Mouse (Mus musculus) MEL (cell line): Measurements from ENCODE around the gene Mrnip. TPM values are rescaled to one million over a fixed set of nuclear protein-coding genes. Genes with fewer than 3 reads are reported as not detected.

ENCODE experiments used
- DNase-seq: peaks from one replicate; pipeline ENCODE4 v3.0.0; 2011; ENCODE audit warnings: low read depth, low spot score
- H3K27ac ChIP-seq: 2 replicates; pipeline ENCODE4 v1.5.1; 2012; ENCODE audit warnings: low read depth, mild to moderate bottlenecking, control low read depth, low read length, moderate library complexity; ENCODE audit not compliant: control insufficient read depth
- H3K27me3 ChIP-seq, 2 experiments: fragments of 150-350 bp in 1 of 2; sonication (generic) in 1 of 2; 2 replicates each; pipeline ENCODE4 v1.6.1; 2012; ENCODE audit warnings: low read length in 2 of 2, mild to moderate bottlenecking in 2 of 2, improper control_type of control experiment in 1 of 2, moderate library complexity in 1 of 2; ENCODE audit not compliant: insufficient read depth in 2 of 2, control insufficient read depth in 1 of 2
- H3K36me3 ChIP-seq, 2 experiments: 2 replicates each; pipeline ENCODE4 v1.6.1; 2012 to 2014; ENCODE audit warnings: low read length in 2 of 2, improper control_type of control experiment in 1 of 2, inconsistent platforms in 1 of 2, mild to moderate bottlenecking in 1 of 2; ENCODE audit not compliant: insufficient read depth in 2 of 2, control insufficient read depth in 1 of 2
- H3K4me1 ChIP-seq, 2 experiments: fragments of 150-350 bp in 1 of 2; sonication (generic) in 1 of 2; 2 replicates each; pipeline ENCODE4 v1.6.1; 2012; ENCODE audit warnings: low read length in 2 of 2, improper control_type of control experiment in 1 of 2, mild to moderate bottlenecking in 1 of 2; ENCODE audit not compliant: insufficient read depth in 2 of 2, control insufficient read depth in 1 of 2
- H3K4me3 ChIP-seq, 2 experiments: fragments of 150-350 bp in 1 of 2; sonication (generic) in 1 of 2; 2 replicates each; pipeline ENCODE4 v1.5.1; 2012; ENCODE audit warnings: low read depth in 2 of 2, low read length in 2 of 2, mild to moderate bottlenecking in 2 of 2, moderate library complexity in 2 of 2, control low read depth in 1 of 2, improper control_type of control experiment in 1 of 2; ENCODE audit not compliant: control insufficient read depth in 1 of 2, insufficient read depth in 1 of 2
- H3K79me2 ChIP-seq: 2 replicates; pipeline ENCODE4 v1.6.1; 2012; ENCODE audit warnings: mild to moderate bottlenecking, low read length, moderate library complexity; ENCODE audit not compliant: control insufficient read depth, poor library complexity, insufficient read depth
- H3K9ac ChIP-seq: 2 replicates; pipeline ENCODE4 v1.6.1; 2012; ENCODE audit warnings: low read depth, mild to moderate bottlenecking, control low read depth, low read length, moderate library complexity; ENCODE audit not compliant: control insufficient read depth, poor library complexity, severe bottlenecking
- H3K9me3 ChIP-seq: fragments of 150-350 bp; sonication (generic); replicated peaks from 2 replicates; pipeline ENCODE4 v1.6.1; 2012; ENCODE audit warnings: mild to moderate bottlenecking, low read length, improper control_type of control experiment, moderate library complexity; ENCODE audit not compliant: insufficient read depth
- CHD2 ChIP-seq: IDR thresholded peaks from 2 replicates; pipeline ENCODE4 v1.6.1; 2011; ENCODE audit warnings: low read length, improper control_type of control experiment
- ELF1 ChIP-seq: IDR thresholded peaks from 2 replicates; pipeline ENCODE4 v1.6.1; 2014; ENCODE audit warnings: low read depth, mild to moderate bottlenecking, inconsistent platforms, low read length, improper control_type of control experiment, moderate library complexity
- ETS1 ChIP-seq: IDR thresholded peaks from 2 replicates; pipeline ENCODE4 v1.6.1; 2012; ENCODE audit warnings: low read depth, mild to moderate bottlenecking, inconsistent platforms, low read length, improper control_type of control experiment, moderate library complexity
- GABPA ChIP-seq: IDR thresholded peaks from 2 replicates; pipeline ENCODE4 v1.6.1; 2012; ENCODE audit warnings: low read depth, mild to moderate bottlenecking, inconsistent platforms, low read length, improper control_type of control experiment, moderate library complexity
- MAZ ChIP-seq: IDR thresholded peaks from 2 replicates; pipeline ENCODE4 v1.6.1; 2012; ENCODE audit warnings: low read depth, mild to moderate bottlenecking, inconsistent platforms, low read length, improper control_type of control experiment
- MXI1 ChIP-seq: IDR thresholded peaks from 2 replicates; pipeline ENCODE4 v1.6.1; 2011; ENCODE audit warnings: mild to moderate bottlenecking, low read depth, low read length, improper control_type of control experiment
- MYC ChIP-seq: IDR thresholded peaks from 2 replicates; pipeline ENCODE4 v1.6.1; 2011; ENCODE audit warnings: low read depth, mild to moderate bottlenecking, low read length, improper control_type of control experiment, moderate library complexity
- NRF1 ChIP-seq: IDR thresholded peaks from 2 replicates; pipeline ENCODE4 v1.6.1; 2014; ENCODE audit warnings: low read depth, mild to moderate bottlenecking, inconsistent platforms, low read length, improper control_type of control experiment, moderate library complexity; ENCODE audit not compliant: poor library complexity, insufficient read depth, severe bottlenecking
- POLR2AphosphoS5 ChIP-seq: IDR thresholded peaks from 2 replicates; pipeline ENCODE4 v1.6.1; 2012; ENCODE audit warnings: low read depth, borderline replicate concordance, mild to moderate bottlenecking, inconsistent platforms, low read length, moderate library complexity, mixed read lengths
- RCOR1 ChIP-seq: IDR thresholded peaks from 2 replicates; pipeline ENCODE4 v1.6.1; 2012; ENCODE audit warnings: low read depth, mild to moderate bottlenecking, inconsistent platforms, low read length, improper control_type of control experiment
- SIN3A ChIP-seq: IDR thresholded peaks from 2 replicates; pipeline ENCODE4 v1.6.1; 2012; ENCODE audit warnings: low read length, improper control_type of control experiment, inconsistent platforms
- TCF12 ChIP-seq: IDR thresholded peaks from 2 replicates; pipeline ENCODE4 v1.6.1; 2014; ENCODE audit warnings: low read depth, mild to moderate bottlenecking, inconsistent platforms, low read length, improper control_type of control experiment, moderate library complexity
- UBTF ChIP-seq: IDR thresholded peaks from 2 replicates; pipeline ENCODE4 v1.6.1; 2012; ENCODE audit warnings: low read depth, mild to moderate bottlenecking, inconsistent platforms, low read length, improper control_type of control experiment, moderate library complexity, borderline replicate concordance; ENCODE audit not compliant: insufficient read depth
- USF1 ChIP-seq: IDR thresholded peaks from 2 replicates; pipeline ENCODE4 v1.6.1; 2014; ENCODE audit warnings: low read depth, mild to moderate bottlenecking, inconsistent platforms, low read length, improper control_type of control experiment, moderate library complexity
- ZNF384 ChIP-seq: IDR thresholded peaks from 2 replicates; pipeline ENCODE4 v1.6.1; 2012; ENCODE audit warnings: low read depth, mild to moderate bottlenecking, inconsistent platforms, low read length, improper control_type of control experiment
- polyA plus RNA-seq, 2 experiments: library from polyadenylated mRNA; stranded (reverse) in 1 of 2; unstranded in 1 of 2; fragments of >175 nt in 1 of 2; fragments of >200 nt in 1 of 2; gene quantifications; 2 replicates each; pipeline versions ENCODE4 v1.2.1 to v1.2.4; 2012; ENCODE audit warnings: low replicate concordance in 2 of 2, low read depth in 1 of 2; ENCODE audit not compliant: insufficient read length in 2 of 2, insufficient read depth in 1 of 2, missing spikeins in 1 of 2
- total RNA-seq: library from RNA; depleted of rRNA; stranded (reverse); fragments of 300-350 nt; gene quantifications from 2 replicates; pipeline ENCODE4 v1.2.3, GENCODE M21; 2012

The Mrnip gene
- total and polyA plus RNA-seq, 3 experiments, result 8.6 to 10.6 TPM; not detected in 1

GRCm38 (mm10) chr11:50224671-50225530, 50.7 kb downstream of the Mrnip start (continued):
- TF ChIP-seq UBTF (peak; percentile 85), RCOR1 (peak; percentile 10; the same call in 1 of the 2 replicates), ZNF384 (no peak), GABPA (no peak)

- Histone ChIP-seq H3K27ac (peak overlapping the region; percentile 42), H3K4me3 (peak overlapping the region; percentile 81 to 91), H3K27me3 (no peaks in the 10 kb centered on the region), H3K36me3 (peaks cover 0 to 12% of the 10 kb centered on the region in 2 experiments; a peak in 2 of 4 replicates), H3K79me2 (peaks cover 12% of the 10 kb centered on the region), H3K9me3 (no peaks in the 10 kb centered on the region), H3K4me1 (peaks cover 6 to 21% of the 10 kb centered on the region in 2 experiments; a peak in 3 of 4 replicates), H3K9ac (peak overlapping the region; percentile 87)
- DNase-seq, result peak; percentile 69
- TF ChIP-seq CHD2 (no peak), SIN3A (no peak; the same call in none of the 2 replicates), MAZ (0 out of 2 replicates have a peak, but pooled peaks have one; percentile 13), POLR2AphosphoS5 (no peak), USF1 (no peak), MXI1 (peak; percentile 31; the same call in 1 of the 2 replicates), ELF1 (no peak), NRF1 (no peak), GABPA (no peak), TCF12 (no peak), MYC (no peak), UBTF (peak; percentile 61; the same call in 1 of the 2 replicates), ETS1 (no peak)
These were observed 51.6 kb downstream of the Mrnip start for GRCm38 (mm10) chr11:50225611-50226378.
